Mouse (Mus musculus) lung, postnatal 0 days (tissue): ENCODE data around the gene Mink1.

Experiments used
- CTCF ChIP-seq: IDR thresholded peaks from 2 replicates; pipeline ENCODE4 v1.5.1; 2016; ENCODE audit warnings: antibody characterized with exemption, mild to moderate bottlenecking
- EP300 ChIP-seq: IDR thresholded peaks from 2 replicates; pipeline ENCODE4 v1.6.1; 2016; ENCODE audit warnings: antibody characterized with exemption, mild to moderate bottlenecking, control low read depth

GRCm38 (mm10) chr11:70621972-70622814 lies 59.5 kb downstream of the Mink1 start:
- TF ChIP-seq EP300 (no peak), CTCF (0 out of 2 replicates have a peak, but pooled peaks have one; percentile 23)
